Mouse (Mus musculus): ENCODE data around the gene Gm6592. TPM values are rescaled to one million over a fixed set of nuclear protein-coding genes. Genes with fewer than 3 reads are reported as not detected.

Gene Gm6592
- polyA plus RNA-seq, 1 experiment from 2014 or later, result not detected

Other genes starting within 250 kb of the Gm6592 start
- gene Ssxb8, start 153.2 kb upstream of the Gm6592 start, polyA plus RNA-seq (2015; fragmentation: Nextera tagmentation; extraction: Ambion mirVana), result not detected in 2 replicates
- gene Ssx9, start 95.6 kb upstream of the Gm6592 start, polyA plus RNA-seq (2015; fragmentation: Nextera tagmentation; extraction: Ambion mirVana), result not detected in 2 replicates
- gene Ssxb5, start 40.3 kb upstream of the Gm6592 start, polyA plus RNA-seq (2015; fragmentation: Nextera tagmentation; extraction: Ambion mirVana), result not detected in 2 replicates
- not detected in 2 replicates for gene Gm5751, start 30.3 kb downstream of the Gm6592 start, polyA plus RNA-seq (2015; fragmentation: Nextera tagmentation; extraction: Ambion mirVana)
- 5.1 and 5.3 TPM in 2 replicates for gene B630019K06Rik, start 48.4 kb downstream of the Gm6592 start, polyA plus RNA-seq (2015; fragmentation: Nextera tagmentation; extraction: Ambion mirVana)
- not detected in 2 replicates for gene Fthl17b, start 119.0 kb downstream of the Gm6592 start, polyA plus RNA-seq (2015; fragmentation: Nextera tagmentation; extraction: Ambion mirVana)
- not detected in 2 replicates for gene Fthl17c, start 132.6 kb downstream of the Gm6592 start, polyA plus RNA-seq (2015; fragmentation: Nextera tagmentation; extraction: Ambion mirVana)
- gene Fthl17d, start 142.8 kb downstream of the Gm6592 start, polyA plus RNA-seq (2015; fragmentation: Nextera tagmentation; extraction: Ambion mirVana), result not detected in 2 replicates
- gene Fthl17e, start 189.5 kb downstream of the Gm6592 start, polyA plus RNA-seq (2015; fragmentation: Nextera tagmentation; extraction: Ambion mirVana), result not detected in 2 replicates
- not detected in 2 replicates for gene Fthl17f, start 219.0 kb downstream of the Gm6592 start, polyA plus RNA-seq (2015; fragmentation: Nextera tagmentation; extraction: Ambion mirVana)